Mouse (Mus musculus): ENCODE results near the gene Nek8.
"Not testable (repeated sequence)": the region's sequence is repeated elsewhere in the genome, so short reads cannot be mapped to it uniquely, and the experiment has no call there.

The Nek8 gene

DNA sequence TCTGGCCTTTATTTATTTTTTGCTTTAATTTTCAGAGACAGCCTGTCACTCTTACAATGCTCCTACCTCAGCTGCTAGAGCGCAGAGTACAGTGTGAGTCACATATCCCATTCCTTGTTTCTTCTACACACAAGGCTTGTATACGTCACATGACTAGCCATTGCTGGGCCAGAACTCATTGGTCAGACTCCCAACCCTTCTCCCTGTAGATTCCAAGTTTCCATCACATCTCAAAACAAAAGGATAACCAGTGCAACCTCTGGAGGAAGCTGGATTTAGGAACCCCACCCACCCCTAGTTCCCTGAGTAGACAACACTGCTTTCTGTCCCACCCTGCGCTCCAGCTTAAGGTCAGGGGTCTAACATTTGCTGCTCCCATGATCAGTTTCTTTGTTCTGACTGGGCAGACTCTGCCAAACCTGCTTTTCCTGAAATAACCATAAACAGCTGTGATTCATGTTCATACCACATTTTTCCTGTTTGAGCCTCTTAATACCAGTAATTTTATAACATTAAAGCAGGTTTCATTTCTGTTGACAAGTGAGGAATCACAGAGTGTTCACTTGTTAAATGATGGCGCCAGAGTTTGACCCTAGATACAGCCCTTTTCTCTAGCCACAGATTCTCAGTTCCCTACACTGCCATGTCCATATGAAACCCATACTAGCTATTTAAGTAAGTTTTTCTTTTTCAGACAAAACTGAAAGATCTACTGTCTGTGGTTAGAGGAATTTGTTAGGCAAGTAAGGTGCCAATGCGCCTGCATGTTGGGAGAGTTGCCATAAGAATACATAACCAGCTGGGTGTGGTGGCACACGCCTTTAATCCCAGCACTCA is 29.6 kb downstream of the Nek8 start:
- in situ Hi-C loops (cut with MboI; ENCODE audit: low sequenced_read_pairs), result loop anchor here (10.0 kb wide), 1 partner anchor 92 kb away; no protein-coding TSS in a partner anchor

DNA sequence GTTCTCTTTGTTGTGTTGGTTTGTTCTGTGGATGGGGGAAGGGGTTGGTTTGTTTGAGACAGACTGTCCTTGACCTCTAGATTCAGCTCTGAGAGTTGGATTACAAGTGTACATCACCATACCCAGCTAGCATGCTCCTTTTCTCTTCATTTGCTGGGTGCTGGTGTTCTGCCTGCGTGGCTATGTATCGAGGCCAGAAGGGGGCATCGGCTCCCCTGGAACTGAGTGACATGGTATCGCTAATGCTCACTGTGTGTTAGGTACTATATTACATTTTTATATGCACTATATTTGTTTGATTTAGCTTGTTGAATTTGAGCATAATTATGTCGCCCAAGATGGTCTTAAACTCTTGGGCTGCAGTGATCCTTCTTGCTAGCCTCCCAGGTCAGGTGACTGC is 30.3 kb downstream of the Nek8 start:
- in situ Hi-C loops (cut with MboI; ENCODE audit: low sequenced_read_pairs), result loop anchor here (10.0 kb wide), 1 partner anchor 91 kb away; no protein-coding TSS in a partner anchor

- in situ Hi-C loops (cut with MboI; ENCODE audit: low sequenced_read_pairs), result loop anchor here (10.0 kb wide), 1 partner anchor 89 kb away; no protein-coding TSS in a partner anchor
These were observed 33.0 kb downstream of the Nek8 start for GRCm38 (mm10) chr11:78143520-78143919.

GRCm38 (mm10) chr11:78140665-78141064 is 35.8 kb downstream of the Nek8 start:
- in situ Hi-C loops (cut with MboI; ENCODE audit: low sequenced_read_pairs), result loop anchor here (10.0 kb wide), 1 partner anchor 86 kb away; no protein-coding TSS in a partner anchor

- in situ Hi-C loops (cut with MboI; ENCODE audit: low sequenced_read_pairs), result no loop called here
These were observed 38.5 kb downstream of the Nek8 start for GRCm38 (mm10) chr11:78138023-78138422.

- in situ Hi-C loops (cut with MboI; ENCODE audit: low sequenced_read_pairs), result no loop called here
These were observed 38.9 kb downstream of the Nek8 start for GRCm38 (mm10) chr11:78137584-78137983.

DNA sequence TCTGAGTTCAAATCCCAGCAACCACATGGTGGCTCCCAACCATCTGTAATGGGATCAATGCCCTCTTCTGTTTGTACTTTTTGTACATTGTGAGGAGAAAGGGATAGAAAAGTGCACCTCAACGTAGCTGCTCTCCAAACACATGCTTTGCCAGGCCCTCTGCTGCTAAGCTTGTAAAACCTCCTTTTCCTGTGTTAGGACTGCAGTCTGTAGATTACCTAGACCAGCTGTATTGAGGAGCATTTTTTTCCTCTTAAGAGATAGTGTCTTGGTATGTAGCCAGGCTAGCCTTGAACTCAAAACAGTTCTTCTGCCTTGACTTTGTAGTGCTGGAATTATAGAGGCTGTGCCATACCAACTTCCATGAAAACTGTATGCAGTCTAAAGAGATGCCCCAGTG is 40.3 kb downstream of the Nek8 start:
- in situ Hi-C loops (cut with MboI; ENCODE audit: low sequenced_read_pairs), result no loop called here

DNA sequence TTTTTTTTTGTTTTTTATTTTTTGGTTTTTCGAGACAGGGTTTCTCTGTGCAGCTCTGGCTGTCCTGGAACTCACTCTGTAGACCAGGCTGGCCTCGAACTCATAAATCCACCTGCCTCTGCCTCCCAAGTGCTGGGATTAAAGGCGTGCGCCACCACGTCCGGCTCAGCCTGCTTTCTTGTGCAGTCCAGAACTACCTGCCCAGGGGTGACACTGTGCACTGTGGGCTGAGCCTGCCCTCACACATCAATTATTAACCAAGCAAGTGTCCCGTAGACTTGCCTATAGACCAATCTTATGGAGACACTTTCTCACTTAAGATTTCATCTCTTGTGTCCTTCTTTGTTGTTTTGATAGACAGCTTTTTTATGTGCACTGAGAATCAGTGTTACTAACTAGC is 41.2 kb downstream of the Nek8 start:
- in situ Hi-C loops (cut with MboI; ENCODE audit: low sequenced_read_pairs), result not testable (repeated sequence)

DNA sequence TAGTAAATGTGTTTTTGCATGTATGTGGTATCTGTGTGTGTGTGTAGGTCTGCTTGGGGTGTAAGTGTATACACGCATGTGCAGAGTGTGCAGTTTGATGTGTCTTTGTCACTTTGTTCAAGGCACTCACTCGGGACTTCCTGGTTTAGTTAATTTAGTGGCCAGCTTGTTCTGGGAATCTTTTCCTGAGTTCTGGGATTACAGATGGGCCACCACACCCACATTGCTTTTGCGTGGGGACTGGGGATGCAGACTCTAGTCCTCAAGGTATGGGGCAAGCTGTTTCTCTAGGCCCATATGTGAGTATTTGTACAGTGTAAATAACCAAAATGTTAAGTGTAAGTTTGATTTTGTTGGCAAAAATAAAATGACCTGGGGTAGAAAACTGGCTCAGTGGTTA is 42.1 kb downstream of the Nek8 start:
- in situ Hi-C loops (cut with MboI; ENCODE audit: low sequenced_read_pairs), result no loop called here

DNA sequence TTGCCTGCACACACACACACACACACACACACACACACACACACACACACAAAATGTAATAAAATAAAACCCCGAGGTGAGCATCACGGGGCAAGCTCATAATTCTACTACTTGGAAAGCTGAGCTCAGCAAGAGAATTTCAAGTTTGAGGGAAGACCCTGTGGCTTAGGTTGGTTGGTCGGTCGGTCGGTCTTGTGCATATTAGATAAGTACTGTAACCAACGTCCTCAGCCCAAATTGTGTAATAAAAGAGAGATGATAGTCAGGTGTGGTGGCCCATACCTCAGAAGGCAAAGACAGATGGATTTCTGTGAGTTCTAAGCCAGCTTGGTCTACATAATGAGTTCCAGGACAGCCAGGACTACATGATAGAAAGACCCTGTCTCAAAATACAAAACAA is 42.6 kb downstream of the Nek8 start:
- in situ Hi-C loops (cut with MboI; ENCODE audit: low sequenced_read_pairs), result no loop called here

DNA sequence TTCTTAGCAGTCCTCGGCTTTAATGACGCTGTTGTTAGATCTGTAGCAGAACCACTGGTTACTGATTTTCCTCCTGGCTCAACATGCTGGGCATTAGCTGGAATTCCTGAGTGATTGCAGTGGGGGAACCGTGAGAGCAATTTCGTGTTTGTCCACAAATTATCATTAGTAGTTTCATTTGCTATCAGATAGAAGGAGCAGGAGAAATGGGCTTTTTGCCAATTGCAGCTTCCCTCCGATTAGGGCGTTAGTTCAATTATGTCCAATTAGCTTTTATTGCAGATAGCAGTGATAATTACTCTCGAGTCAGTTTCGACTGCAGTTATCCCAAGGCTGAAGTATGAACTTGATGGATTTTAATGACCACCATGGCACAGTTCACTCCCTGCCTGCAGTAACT is 47.0 kb downstream of the Nek8 start:
- in situ Hi-C loops (cut with MboI; ENCODE audit: low sequenced_read_pairs), result no loop called here

- in situ Hi-C loops (cut with MboI; ENCODE audit: low sequenced_read_pairs), result no loop called here
These were observed 49.7 kb downstream of the Nek8 start for GRCm38 (mm10) chr11:78126739-78127138.

DNA sequence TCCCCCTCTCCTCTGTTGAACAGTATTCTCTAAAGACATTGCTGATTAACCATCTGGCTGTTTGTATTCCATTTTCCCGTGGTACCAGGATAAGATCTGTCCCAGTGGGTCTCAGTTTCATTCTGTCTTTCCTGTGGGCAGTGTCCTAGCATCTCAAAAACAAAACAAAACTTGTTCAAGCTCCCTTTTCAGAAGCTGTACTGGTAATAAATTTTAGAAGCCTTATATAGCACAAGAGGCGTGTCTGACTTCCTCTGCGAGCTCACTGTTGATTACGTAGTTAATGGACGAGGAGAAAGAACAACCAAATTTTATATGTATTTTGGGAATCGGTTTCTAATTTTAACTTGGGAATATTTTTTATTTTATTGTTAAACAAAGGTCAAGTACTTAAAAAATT is 50.8 kb downstream of the Nek8 start:
- in situ Hi-C loops (cut with MboI; ENCODE audit: low sequenced_read_pairs), result no loop called here

DNA sequence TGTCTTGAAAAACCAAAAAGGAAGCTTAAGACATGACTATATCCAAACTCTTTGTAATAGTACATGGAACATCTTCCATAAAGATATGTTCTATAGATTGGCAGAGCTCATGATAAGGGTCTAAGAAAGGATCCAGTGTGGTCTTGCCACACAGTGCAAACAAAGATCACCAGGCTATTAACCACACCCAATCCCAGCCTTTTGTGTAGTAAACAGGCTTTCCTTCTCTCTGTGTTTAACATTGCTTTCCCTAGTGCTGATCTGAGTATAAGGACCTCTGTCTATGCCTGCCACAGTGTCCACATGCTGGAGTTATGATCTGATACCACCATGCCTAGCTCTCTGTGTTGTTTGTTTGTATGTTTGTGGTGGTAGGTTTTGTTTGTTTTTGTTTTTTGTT is 52.7 kb downstream of the Nek8 start:
- in situ Hi-C loops (cut with MboI; ENCODE audit: low sequenced_read_pairs), result no loop called here

GRCm38 (mm10) chr11:78122815-78123214 is 53.7 kb downstream of the Nek8 start:
- in situ Hi-C loops (cut with MboI; ENCODE audit: low sequenced_read_pairs), result no loop called here

DNA sequence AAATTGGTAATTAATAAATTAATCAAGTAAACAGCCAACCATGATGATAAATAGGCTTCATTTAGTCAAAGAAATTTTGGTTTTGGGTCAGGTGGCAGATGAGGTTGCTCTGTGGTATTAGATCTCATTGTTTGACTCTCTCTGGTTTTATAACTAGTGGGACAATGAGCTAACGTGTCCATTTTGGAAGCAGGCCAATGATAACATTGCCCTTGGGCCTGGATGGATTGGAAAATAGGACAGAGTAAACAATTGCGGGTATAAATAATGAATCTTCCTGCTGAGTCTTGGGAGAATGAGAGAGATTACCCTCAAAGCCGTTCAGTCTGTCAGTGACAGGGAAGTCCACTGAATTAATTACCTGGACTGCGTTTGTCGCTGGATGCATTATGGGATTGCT is 55.3 kb downstream of the Nek8 start:
- in situ Hi-C loops (cut with MboI; ENCODE audit: low sequenced_read_pairs), result no loop called here

- in situ Hi-C loops (cut with MboI; ENCODE audit: low sequenced_read_pairs), result no loop called here
These were observed 56.6 kb downstream of the Nek8 start for GRCm38 (mm10) chr11:78119898-78120297.

- in situ Hi-C loops (cut with MboI; ENCODE audit: low sequenced_read_pairs), result no loop called here
These were observed 58.0 kb downstream of the Nek8 start for GRCm38 (mm10) chr11:78118467-78118866.

DNA sequence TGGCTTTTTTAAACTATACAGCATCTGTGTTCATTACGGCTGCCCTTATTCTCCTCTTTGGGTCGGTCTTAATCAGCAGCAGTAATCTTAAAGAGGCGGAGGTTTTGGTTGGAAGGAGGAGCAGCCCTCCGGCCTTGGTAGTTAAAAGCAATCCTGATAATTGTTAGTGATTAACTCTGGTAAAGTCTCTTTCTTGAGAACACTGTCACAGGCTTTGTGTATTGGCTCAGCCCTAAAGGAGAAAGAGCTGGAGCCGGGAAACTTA is 60.4 kb downstream of the Nek8 start:
- in situ Hi-C loops (cut with MboI; ENCODE audit: low sequenced_read_pairs), result no loop called here
